Mouse (Mus musculus) testis, adult 2 months (tissue): ENCODE data around the gene Ugt1a6a.

Experiments used
- CTCF ChIP-seq: fragments of 200-500 bp; IDR thresholded peaks from 2 replicates; pipeline ENCODE4 v1.5.1; 2012; ENCODE audit warnings: low read depth, mild to moderate bottlenecking, inconsistent platforms, low read length, moderate library complexity; ENCODE audit not compliant: control insufficient read depth, insufficient read depth, insufficient replicate concordance
- POLR2A ChIP-seq: fragments of 200-500 bp; IDR thresholded peaks from 2 replicates; pipeline ENCODE4 v1.6.1; 2012; ENCODE audit warnings: low read depth, mild to moderate bottlenecking, inconsistent platforms, low read length, moderate library complexity; ENCODE audit not compliant: control insufficient read depth

DNA sequence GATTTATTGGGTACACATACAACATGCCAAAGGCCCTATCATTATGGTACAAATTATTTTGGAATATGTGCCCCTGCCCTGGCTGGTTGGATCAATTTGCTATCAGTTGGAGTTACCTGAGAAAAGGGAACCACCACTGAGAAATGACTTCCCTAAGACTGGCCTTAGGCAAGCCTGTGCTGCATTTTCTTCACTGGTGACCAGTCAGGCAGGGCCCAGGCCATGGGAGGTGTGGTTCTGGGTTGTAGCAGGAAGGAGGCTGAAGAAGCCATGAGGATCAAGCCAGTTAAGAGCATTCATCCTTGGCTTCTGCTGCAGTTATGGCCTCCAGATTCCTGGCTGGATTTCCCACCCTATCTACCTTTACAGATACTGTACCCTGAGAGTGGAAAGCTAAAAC, 42.3 kb upstream of the Ugt1a6a start:
- TF ChIP-seq POLR2A (no peak), CTCF (no peak)
